Mouse (Mus musculus): ENCODE data around the gene Itsn1.

- no peak for TF ChIP-seq CTCF (IDR thresholded peaks at IDR 0.05; ENCODE audit: borderline replicate concordance, insufficient read depth, low read depth, low read length)
- TF ChIP-seq POLR2A (IDR thresholded peaks at IDR 0.05; ENCODE audit: borderline replicate concordance, insufficient read depth, low read length), result no peak
Measured at GRCm38 (mm10) chr16:91828603-91829002, 99.5 kb downstream of the Itsn1 start.

Measured in cerebellum, adult 2 months (tissue).